Mouse (Mus musculus): Measurements from ENCODE around the gene Isg20l2.

DNA sequence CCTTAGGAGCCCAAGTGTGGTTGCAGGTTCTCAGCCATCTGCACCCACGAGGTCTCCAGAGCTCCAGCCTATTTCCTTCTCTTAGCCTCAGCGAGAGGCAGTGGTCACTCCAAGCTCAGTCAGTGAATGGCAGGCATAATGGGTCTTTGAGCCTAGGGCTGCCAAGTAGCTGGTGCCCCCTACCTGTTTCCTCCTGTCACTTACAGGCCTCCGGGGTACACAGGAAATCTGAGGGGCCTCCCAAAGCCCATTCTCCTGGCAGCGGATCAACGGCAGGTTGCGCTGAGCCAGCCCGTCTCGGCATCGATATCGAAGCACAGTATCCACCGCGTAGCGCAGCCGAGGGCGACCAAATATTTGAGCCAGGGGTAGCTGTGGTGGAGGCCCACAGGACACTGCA, 58.0 kb downstream of the Isg20l2 start:
- no peak for TF ChIP-seq CTCF (IDR thresholded peaks at IDR 0.05)
- no peak for TF ChIP-seq EP300 (IDR thresholded peaks at IDR 0.05)
